ENCODE assay signal across 8 mouse cellular contexts in genomic region chr5:35104960-35105921, GRCm38 (mm10). TPM values are rescaled to one million over a fixed set of nuclear protein-coding genes. Genes with fewer than 3 reads are reported as not detected.
DNase-seq lines count a peak whose midpoint lies in the region; ATAC-seq lines count a peak whose summit lies in the region.

TSS of gene Lrpap1 (minus strand) at chr5:35105766.

- WGBS in hindbrain, embryonic 15.5 days = under 1% methylated on average over 39 of the region's 39 CpGs

- H3K4me1 ChIP-seq in hindbrain, embryonic 15.5 days (replicated peaks) = peaks cover 26% of the 10 kb centered on the region

- ATAC-seq in hindbrain, embryonic 15.5 days (ENCODE audit: low FRiP score, low read depth) = peak; percentile 96

- H3K9me3 ChIP-seq in hindbrain, embryonic 15.5 days = no peaks in the 10 kb centered on the region

- H3K27me3 ChIP-seq in hindbrain, embryonic 15.5 days = no peaks in the 10 kb centered on the region

- peak within 1 kb of the TSS; percentile 84 for H3K27ac ChIP-seq in hindbrain, embryonic 15.5 days (replicated peaks)

- peak within 1 kb of the TSS; percentile 71 for H3K4me3 ChIP-seq in hindbrain, embryonic 15.5 days

- peak; percentile 81 for DNase-seq in T-cell, adult 2 months (ENCODE audit: low spot score)
- DNase-seq in cerebellum, postnatal 36 days = peak; percentile 89 to 92
- DNase-seq in frontal cortex, postnatal 36 days (ENCODE audit: low spot score in 2 of 2) = peak; percentile 88 to 89
- peak; percentile 79 for DNase-seq in left cerebral cortex, adult 11 months (ENCODE audit: low spot score)
- DNase-seq in lung, postnatal 4 days = peak; percentile 86 to 90
- DNase-seq in retina, postnatal 7 days (ENCODE audit: low read depth, low spot score) = peak; percentile 79
- DNase-seq in urinary bladder, adult 2 months (ENCODE audit: low spot score) = peak; percentile 71

- H3K36me3 ChIP-seq in hindbrain, embryonic 15.5 days = peaks cover 19% of the 10 kb centered on the region

- H3K9ac ChIP-seq in hindbrain, embryonic 15.5 days = peak within 1 kb of the TSS; percentile 75

- peak within 1 kb of the TSS; percentile 76 for H3K4me2 ChIP-seq in hindbrain, embryonic 15.5 days

RNA-seq across cellular contexts. Expression of gene Lrpap1, which starts in this region (rescaled TPM):
- 145 and 146 TPM in 2 replicates for polyA plus RNA-seq in hindbrain, embryonic 15.5 days (2015; fragmentation: Nextera tagmentation; extraction: Ambion mirVana)
- polyA plus RNA-seq in urinary bladder, adult 2 months (2012; rRNA removed) = 64.9 and 79.5 TPM in 2 replicates

Comparison
In these comparisons a context has a peak if more than half of its experiments do, and no peak if none do; other contexts are left out.
1. Peak in every context shown above with its lines: DNase-seq, ATAC-seq, H3K4me3 ChIP-seq and H3K27ac ChIP-seq.